Mouse (Mus musculus) MEL (cell line): ENCODE measurements at regions not wholly inside any gene's neighbourhood (a gene's known extent, or its start where the extent isn't known, plus 50 kb on each side); places are given as distances from the start of the nearest gene placed in this dataset.

Experiments used
- DNase-seq: peaks from one replicate; pipeline ENCODE4 v3.0.0; 2011; ENCODE audit warnings: low read depth, low spot score
- H3K27ac ChIP-seq: 2 replicates; pipeline ENCODE4 v1.5.1; 2012; ENCODE audit warnings: low read depth, mild to moderate bottlenecking, control low read depth, low read length, moderate library complexity; ENCODE audit not compliant: control insufficient read depth
- H3K27me3 ChIP-seq, 2 experiments: fragments of 150-350 bp in 1 of 2; sonication (generic) in 1 of 2; 2 replicates each; pipeline ENCODE4 v1.6.1; 2012; ENCODE audit warnings: low read length in 2 of 2, mild to moderate bottlenecking in 2 of 2, improper control_type of control experiment in 1 of 2, moderate library complexity in 1 of 2; ENCODE audit not compliant: insufficient read depth in 2 of 2, control insufficient read depth in 1 of 2
- H3K36me3 ChIP-seq, 2 experiments: 2 replicates each; pipeline ENCODE4 v1.6.1; 2012 to 2014; ENCODE audit warnings: low read length in 2 of 2, improper control_type of control experiment in 1 of 2, inconsistent platforms in 1 of 2, mild to moderate bottlenecking in 1 of 2; ENCODE audit not compliant: insufficient read depth in 2 of 2, control insufficient read depth in 1 of 2
- H3K4me1 ChIP-seq, 2 experiments: fragments of 150-350 bp in 1 of 2; sonication (generic) in 1 of 2; 2 replicates each; pipeline ENCODE4 v1.6.1; 2012; ENCODE audit warnings: low read length in 2 of 2, improper control_type of control experiment in 1 of 2, mild to moderate bottlenecking in 1 of 2; ENCODE audit not compliant: insufficient read depth in 2 of 2, control insufficient read depth in 1 of 2
- H3K4me3 ChIP-seq, 2 experiments: fragments of 150-350 bp in 1 of 2; sonication (generic) in 1 of 2; 2 replicates each; pipeline ENCODE4 v1.5.1; 2012; ENCODE audit warnings: low read depth in 2 of 2, low read length in 2 of 2, mild to moderate bottlenecking in 2 of 2, moderate library complexity in 2 of 2, control low read depth in 1 of 2, improper control_type of control experiment in 1 of 2; ENCODE audit not compliant: control insufficient read depth in 1 of 2, insufficient read depth in 1 of 2
- H3K79me2 ChIP-seq: 2 replicates; pipeline ENCODE4 v1.6.1; 2012; ENCODE audit warnings: mild to moderate bottlenecking, low read length, moderate library complexity; ENCODE audit not compliant: control insufficient read depth, poor library complexity, insufficient read depth
- H3K9ac ChIP-seq: 2 replicates; pipeline ENCODE4 v1.6.1; 2012; ENCODE audit warnings: low read depth, mild to moderate bottlenecking, control low read depth, low read length, moderate library complexity; ENCODE audit not compliant: control insufficient read depth, poor library complexity, severe bottlenecking
- H3K9me3 ChIP-seq: fragments of 150-350 bp; sonication (generic); replicated peaks from 2 replicates; pipeline ENCODE4 v1.6.1; 2012; ENCODE audit warnings: mild to moderate bottlenecking, low read length, improper control_type of control experiment, moderate library complexity; ENCODE audit not compliant: insufficient read depth
- CTCF ChIP-seq, 3 experiments: IDR thresholded peaks in 2 of 3; conservative IDR thresholded peaks in 1 of 3; 2 replicates each; pipeline ENCODE4 v1.5.1; 2011 to 2012; ENCODE audit warnings: low read length in 3 of 3, low read depth in 2 of 3, mild to moderate bottlenecking in 2 of 3, improper control_type of control experiment in 1 of 3, inconsistent platforms in 1 of 3, mixed read lengths in 1 of 3, moderate library complexity in 1 of 3; ENCODE audit not compliant: control insufficient read depth in 1 of 3, insufficient read depth in 1 of 3, poor library complexity in 1 of 3, severe bottlenecking in 1 of 3
- ELF1 ChIP-seq: IDR thresholded peaks from 2 replicates; pipeline ENCODE4 v1.6.1; 2014; ENCODE audit warnings: low read depth, mild to moderate bottlenecking, inconsistent platforms, low read length, improper control_type of control experiment, moderate library complexity
- ETS1 ChIP-seq: IDR thresholded peaks from 2 replicates; pipeline ENCODE4 v1.6.1; 2012; ENCODE audit warnings: low read depth, mild to moderate bottlenecking, inconsistent platforms, low read length, improper control_type of control experiment, moderate library complexity
- GATA1 ChIP-seq: IDR thresholded peaks from 2 replicates; pipeline ENCODE4 v1.6.1; 2011; ENCODE audit warnings: low read depth, low read length, improper control_type of control experiment
- HCFC1 ChIP-seq: IDR thresholded peaks from 2 replicates; pipeline ENCODE4 v1.6.1; 2012; ENCODE audit warnings: low read depth, mild to moderate bottlenecking, inconsistent platforms, low read length, improper control_type of control experiment, moderate library complexity
- JUND ChIP-seq: IDR thresholded peaks from 2 replicates; pipeline ENCODE4 v1.6.1; 2011; ENCODE audit warnings: low read depth, mild to moderate bottlenecking, improper control_type of control experiment, low read length
- KAT2A ChIP-seq: conservative IDR thresholded peaks from 2 replicates; pipeline ENCODE4 v1.6.1; 2012; ENCODE audit warnings: low read depth, low read length, improper control_type of control experiment, inconsistent platforms
- MAFK ChIP-seq: IDR thresholded peaks from 2 replicates; pipeline ENCODE4 v1.6.1; 2011; ENCODE audit warnings: low read depth, mild to moderate bottlenecking, low read length, improper control_type of control experiment, borderline replicate concordance
- MAZ ChIP-seq: IDR thresholded peaks from 2 replicates; pipeline ENCODE4 v1.6.1; 2012; ENCODE audit warnings: low read depth, mild to moderate bottlenecking, inconsistent platforms, low read length, improper control_type of control experiment
- MXI1 ChIP-seq: IDR thresholded peaks from 2 replicates; pipeline ENCODE4 v1.6.1; 2011; ENCODE audit warnings: mild to moderate bottlenecking, low read depth, low read length, improper control_type of control experiment
- NRF1 ChIP-seq: IDR thresholded peaks from 2 replicates; pipeline ENCODE4 v1.6.1; 2014; ENCODE audit warnings: low read depth, mild to moderate bottlenecking, inconsistent platforms, low read length, improper control_type of control experiment, moderate library complexity; ENCODE audit not compliant: poor library complexity, insufficient read depth, severe bottlenecking
- RCOR1 ChIP-seq: IDR thresholded peaks from 2 replicates; pipeline ENCODE4 v1.6.1; 2012; ENCODE audit warnings: low read depth, mild to moderate bottlenecking, inconsistent platforms, low read length, improper control_type of control experiment
- TAL1 ChIP-seq: IDR thresholded peaks from 2 replicates; pipeline ENCODE4 v1.6.1; 2012; ENCODE audit warnings: mild to moderate bottlenecking, inconsistent platforms, low read length, moderate library complexity, mixed read lengths
- TCF12 ChIP-seq: IDR thresholded peaks from 2 replicates; pipeline ENCODE4 v1.6.1; 2014; ENCODE audit warnings: low read depth, mild to moderate bottlenecking, inconsistent platforms, low read length, improper control_type of control experiment, moderate library complexity
- USF2 ChIP-seq, 2 experiments: IDR thresholded peaks; 2 replicates each; pipeline ENCODE4 v1.6.1; 2011 to 2012; ENCODE audit warnings: improper control_type of control experiment in 2 of 2, low read length in 2 of 2, borderline replicate concordance in 1 of 2, inconsistent platforms in 1 of 2, low read depth in 1 of 2, mild to moderate bottlenecking in 1 of 2; ENCODE audit not compliant: insufficient read depth in 1 of 2
- ZKSCAN1 ChIP-seq: IDR thresholded peaks from 2 replicates; pipeline ENCODE4 v1.6.1; 2012; ENCODE audit warnings: low read depth, mild to moderate bottlenecking, inconsistent platforms, low read length, improper control_type of control experiment, moderate library complexity
- ZMIZ1 ChIP-seq: IDR thresholded peaks from 2 replicates; pipeline ENCODE4 v1.6.1; 2012; ENCODE audit warnings: low read depth, mild to moderate bottlenecking, inconsistent platforms, low read length, improper control_type of control experiment, moderate library complexity
- ZNF384 ChIP-seq: IDR thresholded peaks from 2 replicates; pipeline ENCODE4 v1.6.1; 2012; ENCODE audit warnings: low read depth, mild to moderate bottlenecking, inconsistent platforms, low read length, improper control_type of control experiment

DNA sequence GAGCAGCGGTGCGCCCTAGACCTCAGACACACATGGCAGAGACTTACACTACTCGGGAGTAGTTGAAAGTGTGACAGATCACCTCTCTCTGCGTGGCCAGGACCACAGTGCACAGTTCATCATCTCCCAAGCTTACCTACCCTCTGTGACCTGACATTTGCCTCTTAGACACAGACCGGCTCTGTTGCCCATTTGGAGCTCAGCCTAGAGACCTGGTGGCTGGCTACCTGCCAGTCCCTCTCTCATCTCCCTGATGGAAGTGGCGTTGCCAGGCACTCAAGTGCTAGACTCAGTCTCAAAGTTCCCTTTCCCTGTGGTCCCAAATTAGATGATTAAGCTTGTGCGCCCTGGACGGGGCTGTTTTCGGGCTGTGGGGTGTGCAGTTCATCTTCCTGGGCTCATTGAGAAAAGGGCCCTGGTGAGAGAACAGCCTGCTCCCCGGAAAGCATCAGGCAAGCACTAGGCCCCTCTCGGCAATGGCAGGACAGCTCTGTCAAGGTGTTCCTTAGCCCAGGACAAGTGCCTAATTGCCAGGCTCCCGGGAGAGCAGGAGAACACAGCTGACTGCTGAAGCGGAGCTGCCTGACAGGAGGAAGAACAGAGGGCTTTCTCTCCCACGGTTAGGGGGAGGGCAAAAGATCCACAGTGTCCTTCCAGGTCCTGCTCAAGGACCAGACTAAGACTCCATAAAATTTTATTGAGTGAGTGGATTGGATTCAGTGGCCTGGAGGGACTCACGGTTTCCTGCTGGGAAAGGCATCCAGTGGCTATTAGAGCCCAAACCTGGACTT lies 119.5 kb upstream of the A530016L24Rik start:
- Histone ChIP-seq H3K36me3 (no peaks in the 10 kb centered on the region), H3K4me3 (no peak overlapping the region), H3K27ac (no peak overlapping the region), H3K27me3 (no peaks in the 10 kb centered on the region), H3K4me1 (no peaks in the 10 kb centered on the region), H3K79me2 (no peaks in the 10 kb centered on the region), H3K9ac (no peak overlapping the region), H3K9me3 (no peaks in the 10 kb centered on the region)
- TF ChIP-seq ZKSCAN1 (no peak), MXI1 (no peak), HCFC1 (no peak), TCF12 (no peak), USF2 (IDR thresholded peaks at IDR 0.05; ENCODE audit: borderline replicate concordance in 1 of 2, insufficient read depth in 1 of 2, low read depth in 1 of 2, low read length in 2 of 2) (no peak), ETS1 (no peak), KAT2A (no peak), MAFK (no peak), TAL1 (no peak), ZNF384 (no peak), CTCF (IDR thresholded peaks at IDR 0.05 in 2 of 3, conservative IDR thresholded peaks at IDR 0.05 in 1 of 3; ENCODE audit: control insufficient read depth in 1 of 3, insufficient read depth in 1 of 3, low read depth in 2 of 3, low read length in 3 of 3, poor library complexity in 1 of 3, severe bottlenecking in 1 of 3) (no peak), MAZ (no peak), ELF1 (no peak), JUND (no peak), GATA1 (no peak), ZMIZ1 (no peak)
- no peak for DNase-seq

GRCm38 (mm10) chr12:112372234-112373050 lies 116.8 kb upstream of the A530016L24Rik start:
- TF ChIP-seq NRF1: no peak
- TF ChIP-seq ZKSCAN1: no peak
- TF ChIP-seq RCOR1: no peak
- no peak for TF ChIP-seq ZMIZ1
- no peak for TF ChIP-seq USF2 (IDR thresholded peaks at IDR 0.05; ENCODE audit: borderline replicate concordance in 1 of 2, insufficient read depth in 1 of 2, low read depth in 1 of 2, low read length in 2 of 2)
- H3K27ac ChIP-seq: no peak overlapping the region
- no peaks in the 10 kb centered on the region for H3K79me2 ChIP-seq
- no peaks in the 10 kb centered on the region for H3K27me3 ChIP-seq
- DNase-seq: no peak
- no peaks in the 10 kb centered on the region for H3K36me3 ChIP-seq
- no peak overlapping the region for H3K4me3 ChIP-seq
- no peaks in the 10 kb centered on the region for H3K4me1 ChIP-seq
- no peaks in the 10 kb centered on the region for H3K9me3 ChIP-seq
- H3K9ac ChIP-seq: no peak overlapping the region
